Mouse (Mus musculus) cerebellum, adult 2 months (tissue): Measurements from ENCODE around the gene Fastk. TPM values are rescaled to one million over a fixed set of nuclear protein-coding genes. Genes with fewer than 3 reads are reported as not detected.

Experiments used
- DNase-seq, 2 experiments: peaks; one replicate each; pipeline ENCODE4 v3.0.0; 2021
- H3K27ac ChIP-seq: fragments of 200-500 bp; 2 replicates; pipeline ENCODE4 v1.5.1; 2012; ENCODE audit warnings: low read length, control low read depth, inconsistent platforms; ENCODE audit not compliant: insufficient read depth
- H3K27me3 ChIP-seq: fragments of 200-500 bp; 2 replicates; pipeline ENCODE4 v1.6.1; 2012; ENCODE audit warnings: inconsistent platforms, mild to moderate bottlenecking, low read length, moderate library complexity; ENCODE audit not compliant: control insufficient read depth, insufficient read depth
- H3K4me1 ChIP-seq: fragments of 200-500 bp; 2 replicates; pipeline ENCODE4 v1.6.1; 2011; ENCODE audit warnings: low read length; ENCODE audit not compliant: control insufficient read depth, insufficient read depth
- H3K4me3 ChIP-seq: fragments of 200-500 bp; replicated peaks from 2 replicates; pipeline ENCODE3; 2011; ENCODE audit warnings: mild to moderate bottlenecking, low read depth, low read length, control low read depth; ENCODE audit not compliant: insufficient read depth
- CTCF ChIP-seq: fragments of 200-500 bp; IDR thresholded peaks from 2 replicates; pipeline ENCODE4 v1.5.1; 2011; ENCODE audit warnings: low read depth, mild to moderate bottlenecking, control low read depth, low read length, moderate library complexity, borderline replicate concordance; ENCODE audit not compliant: insufficient read depth
- POLR2A ChIP-seq: fragments of 200-500 bp; IDR thresholded peaks from 2 replicates; pipeline ENCODE4 v1.6.1; 2011; ENCODE audit warnings: low read length, control low read depth, borderline replicate concordance; ENCODE audit not compliant: insufficient read depth
- WGBS: fragments of 180-500 bp; shearing (Covaris S2); methylation state at CpG from one replicate; pipeline ENCODE4 v1.1.7; 2018; 5-methylcytosine and 5-hydroxymethylcytosine counted together
- polyA plus RNA-seq: library from polyadenylated mRNA; depleted of rRNA; stranded (reverse); fragments of >200 nt; gene quantifications from 2 replicates; pipeline ENCODE4 v1.2.3, GENCODE M21; 2012

The Fastk gene
- polyA plus RNA-seq, 1 experiment, result 246 TPM

DNA sequence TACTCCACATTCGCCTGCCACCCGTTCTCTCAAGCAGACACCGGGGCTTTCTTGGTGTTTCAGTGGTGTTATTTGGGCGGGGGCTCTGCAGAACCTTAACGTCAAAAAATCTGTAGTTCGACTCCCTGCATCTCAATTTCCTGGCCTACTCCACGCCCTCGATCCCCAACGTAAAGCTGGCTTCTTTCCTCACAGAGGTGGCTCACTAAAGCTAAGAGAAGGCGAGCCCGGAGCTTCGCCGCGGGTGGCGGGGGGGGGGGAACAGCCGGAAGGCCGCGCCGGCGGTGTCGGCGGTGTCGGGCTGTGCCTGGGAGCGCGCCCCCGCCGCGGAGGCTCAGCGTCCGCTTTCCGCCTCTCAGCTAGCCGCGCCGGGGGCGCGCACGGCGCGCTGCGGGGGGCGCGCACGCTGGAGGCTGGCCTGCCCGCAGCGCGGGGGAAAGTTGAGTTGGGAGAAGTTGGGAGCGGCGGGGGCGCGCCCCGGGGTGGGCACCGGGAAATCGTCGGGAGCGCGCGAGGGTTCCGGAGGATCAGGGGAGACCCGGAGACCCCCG lies 20.2 kb downstream of the Fastk start:
- Histone ChIP-seq H3K4me3 (peak overlapping the region; percentile 95), H3K27ac (peak overlapping the region; percentile 90; the same call in 1 of the 2 replicates), H3K4me1 (no peaks in the 10 kb centered on the region; the same call in 1 of the 2 replicates), H3K27me3 (no peaks in the 10 kb centered on the region)
- TF ChIP-seq CTCF, result no peak
- peak; percentile 33; the same call in 1 of the 2 replicates for TF ChIP-seq POLR2A
- DNase-seq, result peak; percentile 74 to 79
- WGBS, result 1% methylated on average over 56 of the region's 60 CpGs

DNA sequence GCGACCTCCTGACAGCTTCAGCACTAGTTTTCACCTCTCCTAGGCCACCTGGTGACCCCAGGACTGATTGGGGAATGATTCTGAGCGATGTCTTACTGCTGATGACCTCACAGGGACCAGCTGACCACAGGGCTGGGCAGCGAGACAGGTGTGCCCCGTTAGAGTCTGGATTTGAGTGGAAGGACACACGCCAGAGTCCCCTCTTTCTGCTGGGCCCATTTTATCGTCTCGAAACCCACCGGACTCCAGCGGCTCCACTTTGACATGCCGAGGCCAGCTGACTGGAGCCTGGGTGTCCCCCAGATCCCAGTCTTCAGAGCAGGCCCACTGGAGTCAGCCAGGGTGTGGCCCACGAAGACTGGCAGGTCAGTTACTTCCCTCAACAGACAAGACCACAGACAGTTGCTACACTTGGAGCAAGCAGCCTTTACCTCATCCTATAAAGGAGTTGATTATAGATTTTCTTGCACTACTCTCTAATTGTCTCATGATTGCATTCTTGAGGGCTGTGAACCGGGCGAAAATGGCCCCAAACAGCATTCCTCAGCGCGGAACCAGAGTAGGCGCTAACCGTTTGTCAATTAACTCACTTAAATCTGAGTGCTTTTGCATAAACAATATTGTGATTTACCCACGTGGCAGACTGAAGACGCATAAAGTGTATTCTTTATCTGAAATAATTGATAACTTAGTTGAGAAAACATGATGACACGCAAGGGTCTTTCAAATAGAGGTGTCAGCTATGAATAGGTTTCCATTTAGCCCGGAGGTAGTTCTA lies 20.9 kb downstream of the Fastk start:
- no peaks in the 10 kb centered on the region; the same call in 1 of the 2 replicates for H3K4me1 ChIP-seq
- TF ChIP-seq CTCF (no peak), POLR2A (no peak; the same call in 1 of the 2 replicates)
- peak overlapping the region; percentile 90 for H3K27ac ChIP-seq
- no peak for DNase-seq
- H3K4me3 ChIP-seq, result peak overlapping the region; percentile 95
- WGBS, result 13% methylated on average over 21 of the region's 21 CpGs
- H3K27me3 ChIP-seq, result no peaks in the 10 kb centered on the region

DNA sequence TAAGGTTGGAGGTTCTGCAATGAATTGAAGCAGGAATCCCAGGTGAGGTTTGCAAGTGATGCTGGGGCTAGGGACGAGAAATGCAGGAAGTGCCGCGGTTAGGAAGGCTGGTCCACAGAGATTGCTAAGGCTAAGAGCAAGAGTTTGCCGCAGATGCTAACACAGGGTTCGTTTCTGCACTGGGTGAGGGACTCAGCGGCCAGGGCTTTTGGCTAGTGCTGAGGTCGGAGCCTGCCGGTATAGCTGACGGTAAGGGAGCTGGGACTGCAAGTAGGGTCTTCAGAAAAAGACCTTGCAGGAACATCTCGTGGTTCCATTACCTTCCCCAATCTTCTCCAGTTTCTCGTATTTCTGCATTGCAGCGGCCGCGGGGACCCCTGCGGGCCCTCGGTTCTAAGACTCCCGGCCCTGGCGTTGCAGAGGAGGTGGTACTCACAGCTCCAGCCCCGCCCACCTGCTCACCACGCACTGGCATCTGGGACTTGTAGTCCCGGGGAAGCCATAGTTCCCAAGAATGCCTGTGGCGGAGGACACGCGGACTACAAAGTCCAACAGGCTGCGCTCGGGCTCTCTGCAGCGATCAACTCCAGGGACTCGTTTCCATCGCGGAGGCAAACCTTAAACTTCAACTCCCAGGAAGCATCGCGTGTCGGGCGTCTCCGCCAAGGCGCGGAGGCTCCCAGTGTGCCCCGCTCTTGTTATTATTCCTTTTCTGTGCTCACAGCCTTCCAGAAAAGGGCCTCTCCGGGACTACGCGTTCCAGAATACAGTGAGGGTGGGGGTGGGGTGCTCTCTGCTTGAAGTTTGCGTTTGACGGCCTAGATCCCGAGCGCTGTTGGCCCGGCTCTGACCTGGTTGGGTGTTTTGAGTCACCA lies 21.7 kb downstream of the Fastk start, which contains the start of the genes Cdk5 and Slc4a2:
TSS of gene Cdk5 (minus strand) at position 402 of the 875 bp plus-strand sequence.
TSS of gene Slc4a2 (plus strand) at position 709 of the 875 bp plus-strand sequence.
- Histone ChIP-seq H3K4me3 (peak within 1 kb of the TSS; percentile 95), H3K27ac (peak within 1 kb of the TSS; percentile 90), H3K27me3 (no peaks in the 10 kb centered on the region), H3K4me1 (no peaks in the 10 kb centered on the region; the same call in 1 of the 2 replicates)
- peak; percentile 98 to 100 for DNase-seq
- WGBS, result under 1% methylated on average over 46 of the region's 46 CpGs
- no peak for TF ChIP-seq CTCF
- TF ChIP-seq POLR2A, result peak; percentile 51; the same call in 1 of the 2 replicates

DNA sequence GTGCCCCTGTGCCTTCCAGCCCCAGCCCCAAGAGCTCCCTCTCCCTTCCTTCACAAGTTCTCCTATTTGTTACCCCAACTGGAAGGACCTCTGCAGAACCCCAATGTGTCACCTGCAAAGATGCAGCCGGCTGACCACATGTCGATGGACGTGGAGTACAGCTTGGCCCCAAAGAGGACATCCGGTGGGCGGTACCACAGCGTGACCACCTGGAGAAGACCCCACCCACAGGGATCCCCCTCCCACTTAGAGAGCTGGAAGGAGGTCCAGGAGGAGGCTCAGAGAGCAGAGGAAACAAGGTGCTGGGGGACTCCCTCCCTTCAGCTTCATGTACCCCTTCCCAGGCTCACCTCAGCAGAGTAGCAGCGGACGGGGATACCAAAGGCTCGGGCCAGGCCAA lies 24.7 kb downstream of the Fastk start:
- Histone ChIP-seq H3K27me3 (no peaks in the 10 kb centered on the region), H3K4me3 (no peak overlapping the region), H3K27ac (no peak overlapping the region), H3K4me1 (peaks cover 13% of the 10 kb centered on the region)
- TF ChIP-seq POLR2A (no peak), CTCF (no peak)
- DNase-seq, result no peak
- 88% methylated on average over 9 of the region's 9 CpGs for WGBS

DNA sequence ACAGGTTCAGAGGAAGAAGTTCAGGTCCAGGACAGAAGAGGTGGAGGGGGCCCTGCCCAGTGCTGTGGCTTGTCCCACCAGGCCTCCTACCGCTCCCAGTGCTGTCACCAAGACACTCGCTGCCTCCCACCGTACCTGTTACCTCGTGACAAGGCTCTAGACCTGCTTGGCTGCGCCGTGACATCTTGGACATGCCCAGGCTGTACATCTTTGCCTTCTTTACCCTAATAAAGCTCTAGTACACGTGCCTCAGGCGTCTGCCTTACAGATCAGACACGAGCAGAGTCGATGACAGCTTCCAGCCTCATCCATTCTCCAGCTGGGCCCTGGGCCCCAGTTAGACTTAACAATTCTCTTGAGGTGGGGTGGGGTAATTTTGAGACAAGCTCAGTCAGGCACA lies 27.5 kb downstream of the Fastk start:
- Histone ChIP-seq H3K27me3 (no peaks in the 10 kb centered on the region), H3K27ac (no peak overlapping the region), H3K4me1 (peaks cover 13% of the 10 kb centered on the region), H3K4me3 (no peak overlapping the region)
- 84% methylated on average over 10 of the region's 10 CpGs for WGBS
- DNase-seq, result no peak
- TF ChIP-seq CTCF, result no peak
- TF ChIP-seq POLR2A, result no peak

DNA sequence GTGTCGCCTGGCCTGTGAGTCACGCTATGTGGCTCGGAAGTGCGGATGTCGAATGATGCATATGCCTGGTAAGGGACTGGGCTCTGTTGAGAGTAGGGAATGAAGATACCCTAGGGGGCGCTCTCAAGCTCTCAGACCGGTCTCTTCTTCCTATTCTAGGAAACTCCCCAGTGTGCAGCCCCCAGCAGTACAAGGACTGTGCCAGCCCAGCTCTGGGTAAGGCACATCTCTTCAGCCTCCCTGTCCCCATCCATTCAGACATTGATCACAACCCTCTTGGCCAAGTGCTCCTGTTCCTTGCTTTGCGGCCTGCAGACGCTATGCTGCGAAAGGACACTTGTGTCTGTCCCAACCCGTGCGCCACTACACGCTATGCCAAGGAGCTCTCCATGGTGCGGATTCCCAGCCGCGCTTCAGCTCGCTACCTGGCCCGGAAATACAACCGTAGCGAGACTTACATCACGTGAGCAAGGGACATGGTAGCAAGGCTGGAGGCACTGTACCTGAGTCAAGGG lies 28.8 kb downstream of the Fastk start:
- H3K27me3 ChIP-seq, result no peaks in the 10 kb centered on the region
- H3K27ac ChIP-seq, result no peak overlapping the region
- peak overlapping the region; percentile 47 for H3K4me3 ChIP-seq
- DNase-seq, result peak; percentile 78
- WGBS, result 1% methylated on average over 21 of the region's 21 CpGs
- TF ChIP-seq POLR2A, result 0 out of 2 replicates have a peak, but pooled peaks have one; percentile 6
- peak; percentile 70 for TF ChIP-seq CTCF
- H3K4me1 ChIP-seq, result peaks cover 13% of the 10 kb centered on the region

DNA sequence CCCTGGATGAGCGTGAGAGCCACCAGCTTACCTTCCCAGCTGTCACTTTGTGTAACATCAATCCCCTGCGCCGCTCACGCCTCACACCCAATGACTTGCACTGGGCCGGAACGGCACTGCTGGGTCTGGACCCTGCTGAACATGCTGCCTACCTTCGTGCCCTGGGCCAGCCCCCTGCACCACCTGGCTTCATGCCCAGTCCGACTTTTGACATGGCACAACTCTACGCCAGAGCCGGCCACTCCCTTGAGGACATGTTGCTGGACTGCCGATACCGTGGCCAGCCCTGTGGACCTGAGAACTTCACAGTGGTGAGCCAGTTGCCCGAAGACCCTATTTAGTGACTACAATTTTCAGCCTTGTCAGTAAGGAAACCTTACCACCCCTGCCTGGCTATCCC lies 31.1 kb downstream of the Fastk start:
- 44% methylated on average over 13 of the region's 13 CpGs for WGBS
- DNase-seq, result no peak
- Histone ChIP-seq H3K27ac (no peak overlapping the region), H3K4me3 (no peak overlapping the region), H3K27me3 (no peaks in the 10 kb centered on the region), H3K4me1 (peaks cover 13% of the 10 kb centered on the region)
- no peak for TF ChIP-seq CTCF
- no peak for TF ChIP-seq POLR2A
